ENCODE assay signal across 8 mouse cellular contexts in genomic region chr6:136792884-136793758, GRCm38 (mm10). TPM values are rescaled to one million over a fixed set of nuclear protein-coding genes. Genes with fewer than 3 reads are reported as not detected.
DNase-seq lines count a peak whose midpoint lies in the region; ATAC-seq and TF ChIP-seq lines count a peak whose summit lies in the region.

No protein-coding gene starts in this region.

- H3K4me2 ChIP-seq in lung, embryonic 16.5 days (ENCODE audit: low read depth, low read length) = peak overlapping the region; percentile 67
- peak overlapping the region; percentile 70 for H3K4me2 ChIP-seq in forebrain, embryonic 12.5 days
- peak overlapping the region; percentile 80 for H3K4me2 ChIP-seq in limb, embryonic 14.5 days (replicated peaks; ENCODE audit: low read depth, low read length, severe bottlenecking)

- H3K27me3 ChIP-seq in lung, embryonic 16.5 days (ENCODE audit: control insufficient read depth, insufficient read depth, low read depth, low read length) = no peaks in the 10 kb centered on the region
- H3K27me3 ChIP-seq in forebrain, embryonic 12.5 days = peaks cover 7% of the 10 kb centered on the region; the same call in 1 of the 2 replicates
- no peaks in the 10 kb centered on the region for H3K27me3 ChIP-seq in limb, embryonic 14.5 days (ENCODE audit: control insufficient read depth, insufficient read depth, low read length)
- 0 out of 2 replicates have a peak, but pooled peaks cover 3% of the 10 kb centered on the region for H3K27me3 ChIP-seq in splenic B cell, adult 2 months (ENCODE audit: control insufficient read depth, insufficient read depth, low read length, poor library complexity, severe bottlenecking)

- no peak for TF ChIP-seq POLR2A in limb, embryonic 14.5 days (IDR thresholded peaks at IDR 0.05; ENCODE audit: borderline replicate concordance, extremely low read depth, insufficient read depth, insufficient read length)

- no peaks in the 10 kb centered on the region for H3K9me3 ChIP-seq in lung, embryonic 16.5 days (ENCODE audit: control insufficient read depth, low read length)
- H3K9me3 ChIP-seq in forebrain, embryonic 12.5 days = no peaks in the 10 kb centered on the region
- no peaks in the 10 kb centered on the region for H3K9me3 ChIP-seq in limb, embryonic 14.5 days (ENCODE audit: control insufficient read depth, low read length)

- DNase-seq in lung, postnatal 14 days = no peak
- no peak for DNase-seq in limb, embryonic 14.5 days (ENCODE audit: low spot score)
- peak; percentile 23 for DNase-seq in splenic B cell, adult 2 months (ENCODE audit: low read depth, low spot score)
- DNase-seq in gastrocnemius, postnatal 14 days = no peak
- no peak for DNase-seq in gastrocnemius, postnatal 4 days (ENCODE audit: low spot score in 2 of 2)
- no peak for DNase-seq in right cerebral cortex, adult 2 months (ENCODE audit: low spot score in 2 of 2)

- H3K9ac ChIP-seq in lung, embryonic 16.5 days (ENCODE audit: low read length) = peak overlapping the region; percentile 40
- H3K9ac ChIP-seq in forebrain, embryonic 12.5 days = no peak overlapping the region
- peak overlapping the region; percentile 52 for H3K9ac ChIP-seq in limb, embryonic 14.5 days (ENCODE audit: low read depth, low read length, severe bottlenecking)

- peak overlapping the region; percentile 44 for H3K4me3 ChIP-seq in lung, embryonic 16.5 days (ENCODE audit: low read length)
- H3K4me3 ChIP-seq in forebrain, embryonic 12.5 days (replicated peaks) = peak overlapping the region; percentile 40
- H3K4me3 ChIP-seq in limb, embryonic 14.5 days (replicated peaks; ENCODE audit: low read length) = peak overlapping the region; percentile 36

- ATAC-seq in lung, embryonic 16.5 days (ENCODE audit: low read depth) = no peak
- ATAC-seq in forebrain, embryonic 12.5 days (ENCODE audit: low FRiP score) = no peak
- no peak for ATAC-seq in limb, embryonic 14.5 days (ENCODE audit: low FRiP score, low read depth)

- intact Hi-C loops in gastrocnemius, postnatal 14 days (cut with DNase I; ENCODE audit: low total_unique reads) = no loop called here

- H3K4me1 ChIP-seq in lung, embryonic 16.5 days (replicated peaks; ENCODE audit: control insufficient read depth, insufficient read depth, low read length) = peaks cover 3% of the 10 kb centered on the region
- H3K4me1 ChIP-seq in forebrain, embryonic 12.5 days = peaks cover 9% of the 10 kb centered on the region
- H3K4me1 ChIP-seq in limb, embryonic 14.5 days (ENCODE audit: control insufficient read depth, insufficient read depth, low read length) = peaks cover 9% of the 10 kb centered on the region; the same call in 1 of the 2 replicates

- 25% methylated on average over 16 of the region's 16 CpGs for WGBS in lung, embryonic 16.5 days
- whole genome bisulfite sequencing in forebrain, embryonic 12.5 days = 25% methylated on average over 16 of the region's 16 CpGs
- WGBS in limb, embryonic 14.5 days = 7% methylated on average over 16 of the region's 16 CpGs

- H3K27ac ChIP-seq in lung, embryonic 16.5 days (ENCODE audit: low read length) = no peak overlapping the region
- no peak overlapping the region for H3K27ac ChIP-seq in forebrain, embryonic 12.5 days
- no peak overlapping the region for H3K27ac ChIP-seq in limb, embryonic 14.5 days (replicated peaks; ENCODE audit: low read depth, low read length)

- no peaks in the 10 kb centered on the region for H3K36me3 ChIP-seq in lung, embryonic 16.5 days (ENCODE audit: control insufficient read depth, insufficient read depth, low read length)
- no peaks in the 10 kb centered on the region for H3K36me3 ChIP-seq in forebrain, embryonic 12.5 days (replicated peaks)
- no peaks in the 10 kb centered on the region for H3K36me3 ChIP-seq in limb, embryonic 14.5 days (ENCODE audit: control insufficient read depth, insufficient read depth, low read length)
- no peaks in the 10 kb centered on the region for H3K36me3 ChIP-seq in splenic B cell, adult 2 months (ENCODE audit: control insufficient read depth, insufficient read depth, low read length, poor library complexity, severe bottlenecking)

RNA-seq across cellular contexts. Expression of gene Hist4h4, which starts 11.1 kb away (rescaled TPM):
- 0.93 and 1.1 TPM in 2 replicates for polyA plus RNA-seq in lung, embryonic 16.5 days (2015; fragmentation: Nextera tagmentation; extraction: Ambion mirVana)
- polyA plus RNA-seq in forebrain, embryonic 12.5 days (2016; fragmentation: Nextera tagmentation; extraction: Ambion mirVana) = 0.47 and 0.79 TPM in 2 replicates
- 1.2 and 1.6 TPM in 2 replicates for polyA plus RNA-seq in limb, embryonic 14.5 days (2012; rRNA removed)
- polyA plus RNA-seq in limb, embryonic 14.5 days (2014; fragmentation: Nextera tagmentation; extraction: Ambion mirVana) = 1.1 TPM in 2 replicates
- total RNA-seq in gastrocnemius, postnatal 14 days (2021) = 10 to 100 TPM; 10.8 to 11.4 TPM
- total RNA-seq in gastrocnemius, postnatal 4 days (2021) = 10 to 100 TPM; 32.2 to 40.5 TPM

RNA-seq across cellular contexts. Expression of gene Gucy2c, which starts 11.6 kb away (rescaled TPM):
- polyA plus RNA-seq in lung, embryonic 16.5 days (2015; fragmentation: Nextera tagmentation; extraction: Ambion mirVana) = 0.13 and 0.21 TPM in 2 replicates
- 0.05 and 0.17 TPM in 2 replicates for polyA plus RNA-seq in forebrain, embryonic 12.5 days (2016; fragmentation: Nextera tagmentation; extraction: Ambion mirVana)
- 0.05 and 0.10 TPM in 2 replicates for polyA plus RNA-seq in limb, embryonic 14.5 days (2012; rRNA removed)
- 0.06 and 0.08 TPM in 2 replicates for polyA plus RNA-seq in limb, embryonic 14.5 days (2014; fragmentation: Nextera tagmentation; extraction: Ambion mirVana)
- not detected for total RNA-seq in gastrocnemius, postnatal 14 days (2021)
- under 1 TPM in 1 of 2 experiments, not detected in 1; 0.08 TPM for total RNA-seq in gastrocnemius, postnatal 4 days (2021)

RNA-seq across cellular contexts. Expression of gene H2afj, which starts 14.9 kb away (rescaled TPM):
- 121 and 141 TPM in 2 replicates for polyA plus RNA-seq in lung, embryonic 16.5 days (2015; fragmentation: Nextera tagmentation; extraction: Ambion mirVana)
- 121 and 128 TPM in 2 replicates for polyA plus RNA-seq in forebrain, embryonic 12.5 days (2016; fragmentation: Nextera tagmentation; extraction: Ambion mirVana)
- 82.9 and 88.8 TPM in 2 replicates for polyA plus RNA-seq in limb, embryonic 14.5 days (2012; rRNA removed)
- polyA plus RNA-seq in limb, embryonic 14.5 days (2014; fragmentation: Nextera tagmentation; extraction: Ambion mirVana) = 105 and 114 TPM in 2 replicates
- 10 to 100 TPM; 12.7 to 18.5 TPM for total RNA-seq in gastrocnemius, postnatal 14 days (2021)
- 10 to 100 TPM; 18.1 to 19.7 TPM for total RNA-seq in gastrocnemius, postnatal 4 days (2021)

RNA-seq across cellular contexts. Expression of gene BC049715, which starts 34.3 kb away (rescaled TPM):
- 0.87 and 1.7 TPM in 2 replicates for polyA plus RNA-seq in lung, embryonic 16.5 days (2015; fragmentation: Nextera tagmentation; extraction: Ambion mirVana)
- polyA plus RNA-seq in forebrain, embryonic 12.5 days (2016; fragmentation: Nextera tagmentation; extraction: Ambion mirVana) = 1.1 and 1.9 TPM in 2 replicates
- polyA plus RNA-seq in limb, embryonic 14.5 days (2012; rRNA removed) = 0.73 and 1.7 TPM in 2 replicates
- 1.3 and 1.9 TPM in 2 replicates for polyA plus RNA-seq in limb, embryonic 14.5 days (2014; fragmentation: Nextera tagmentation; extraction: Ambion mirVana)
- total RNA-seq in gastrocnemius, postnatal 14 days (2021) = under 1 TPM; 0.10 to 0.35 TPM
- total RNA-seq in gastrocnemius, postnatal 4 days (2021) = under 1 TPM; 0.39 to 0.57 TPM

RNA-seq across cellular contexts. Expression of gene Wbp11, which starts 34.9 kb away (rescaled TPM):
- 91.1 and 107 TPM in 2 replicates for polyA plus RNA-seq in lung, embryonic 16.5 days (2015; fragmentation: Nextera tagmentation; extraction: Ambion mirVana)
- polyA plus RNA-seq in forebrain, embryonic 12.5 days (2016; fragmentation: Nextera tagmentation; extraction: Ambion mirVana) = 137 and 146 TPM in 2 replicates
- polyA plus RNA-seq in limb, embryonic 14.5 days (2012; rRNA removed) = 87.0 and 96.5 TPM in 2 replicates
- polyA plus RNA-seq in limb, embryonic 14.5 days (2014; fragmentation: Nextera tagmentation; extraction: Ambion mirVana) = 100 and 110 TPM in 2 replicates
- 10 to 100 TPM; 49.2 to 53.1 TPM for total RNA-seq in gastrocnemius, postnatal 14 days (2021)
- 10 to 100 TPM; 83.7 to 86.2 TPM for total RNA-seq in gastrocnemius, postnatal 4 days (2021)
